Mouse (Mus musculus) embryonic facial prominence, embryonic 14.5 days (tissue): ENCODE measurements around the gene Acbd4. TPM values are rescaled to one million over a fixed set of nuclear protein-coding genes. Genes with fewer than 3 reads are reported as not detected.
A peak's percentile ranks its signal among the peaks of the same experiment; 100 is the strongest.

Source experiments
- ATAC-seq: fragments of 200-750 bp; cut with Nextera tagmentation; 2 replicates; pipeline ENCODE4 v1.8.0; 2017; ENCODE audit warnings: low read depth, moderate number of reproducible peaks, moderate TSS enrichment
- DNase-seq: peaks from one replicate; pipeline ENCODE4 v3.0.0-alpha.2; 2015; ENCODE audit warnings: low spot score
- H3K27ac ChIP-seq: fragments of 300-500 bp; sonication (generic); replicated peaks from 2 replicates; pipeline ENCODE4 v1.5.1; 2014; ENCODE audit warnings: low read depth, mild to moderate bottlenecking, low read length, moderate library complexity
- H3K27me3 ChIP-seq: fragments of 300-500 bp; sonication (generic); replicated peaks from 2 replicates; pipeline ENCODE4 v1.6.1; 2014; ENCODE audit warnings: low read length; ENCODE audit not compliant: control insufficient read depth, insufficient read depth
- H3K36me3 ChIP-seq: fragments of 300-500 bp; sonication (generic); 2 replicates; pipeline ENCODE4 v1.6.1; 2014; ENCODE audit warnings: low read length, mixed read lengths; ENCODE audit not compliant: control insufficient read depth, insufficient read depth
- H3K4me1 ChIP-seq: fragments of 300-500 bp; sonication (generic); 2 replicates; pipeline ENCODE4 v1.6.1; 2014; ENCODE audit warnings: antibody characterized with exemption, low read length; ENCODE audit not compliant: control insufficient read depth, insufficient read depth
- H3K4me2 ChIP-seq: fragments of 300-500 bp; sonication (generic); 2 replicates; pipeline ENCODE4 v1.6.1; 2014; ENCODE audit warnings: low read depth, mild to moderate bottlenecking, low read length, moderate library complexity, mixed read lengths
- H3K4me3 ChIP-seq: fragments of 300-500 bp; sonication (generic); 2 replicates; pipeline ENCODE4 v1.5.1; 2014; ENCODE audit warnings: low read depth, mild to moderate bottlenecking, low read length
- H3K9ac ChIP-seq: fragments of 300-500 bp; sonication (generic); 2 replicates; pipeline ENCODE4 v1.6.1; 2014; ENCODE audit warnings: low read depth, mild to moderate bottlenecking, low read length, moderate library complexity, mixed read lengths
- H3K9me3 ChIP-seq: fragments of 300-500 bp; sonication (generic); 2 replicates; pipeline ENCODE4 v1.6.1; 2016; ENCODE audit warnings: low read length; ENCODE audit not compliant: control insufficient read depth
- WGBS: fragments of 180-500 bp; shearing (Covaris S2); extraction: QIAGEN DNeasy Blood & Tissue Kit; methylation state at CpG from one replicate; pipeline ENCODE4 v1.1.7; 2014; 5-methylcytosine and 5-hydroxymethylcytosine counted together
- polyA plus RNA-seq: library from polyadenylated mRNA; unstranded; fragments of >200 nt; fragmentation: Nextera tagmentation; extraction: Ambion mirVana; gene quantifications from 2 replicates; pipeline ENCODE4 v1.2.1, GENCODE M21; 2014

The Acbd4 gene
- polyA plus RNA-seq, 1 experiment from 2014 or later = 15.0 TPM

DNA sequence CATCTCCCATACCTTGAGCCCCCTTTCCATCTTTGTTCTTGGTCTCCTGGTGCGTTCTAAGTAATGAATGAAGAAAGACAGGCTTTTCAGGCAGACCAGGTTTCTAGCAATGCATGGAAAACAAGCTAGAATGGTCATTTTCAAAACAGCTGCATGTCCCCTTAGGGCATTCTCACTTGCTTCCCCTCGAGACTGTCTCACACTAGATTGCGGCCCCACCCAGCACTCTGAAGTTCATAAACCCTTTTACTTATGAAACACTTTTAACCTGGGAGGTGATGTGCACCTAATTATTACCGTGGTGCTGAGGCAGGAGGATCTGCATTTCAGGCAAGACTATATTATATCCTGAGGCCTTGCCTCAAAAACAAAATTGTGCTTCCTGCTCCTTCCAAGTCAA lies 12.3 kb downstream of the Acbd4 start:
- Histone ChIP-seq H3K4me1 (peaks cover 26% of the 10 kb centered on the region), H3K36me3 (no peaks in the 10 kb centered on the region), H3K9me3 (no peaks in the 10 kb centered on the region), H3K9ac (no peak overlapping the region), H3K4me2 (0 out of 2 replicates have a peak overlapping the region, but pooled peaks have one; percentile 3), H3K27me3 (no peaks in the 10 kb centered on the region), H3K27ac (0 out of 2 replicates have a peak overlapping the region, but pooled peaks have one; percentile 2), H3K4me3 (no peak overlapping the region)
- DNase-seq (no peak), ATAC-seq (no peak)
- WGBS = 65% methylated on average over 4 of the region's 4 CpGs

DNA sequence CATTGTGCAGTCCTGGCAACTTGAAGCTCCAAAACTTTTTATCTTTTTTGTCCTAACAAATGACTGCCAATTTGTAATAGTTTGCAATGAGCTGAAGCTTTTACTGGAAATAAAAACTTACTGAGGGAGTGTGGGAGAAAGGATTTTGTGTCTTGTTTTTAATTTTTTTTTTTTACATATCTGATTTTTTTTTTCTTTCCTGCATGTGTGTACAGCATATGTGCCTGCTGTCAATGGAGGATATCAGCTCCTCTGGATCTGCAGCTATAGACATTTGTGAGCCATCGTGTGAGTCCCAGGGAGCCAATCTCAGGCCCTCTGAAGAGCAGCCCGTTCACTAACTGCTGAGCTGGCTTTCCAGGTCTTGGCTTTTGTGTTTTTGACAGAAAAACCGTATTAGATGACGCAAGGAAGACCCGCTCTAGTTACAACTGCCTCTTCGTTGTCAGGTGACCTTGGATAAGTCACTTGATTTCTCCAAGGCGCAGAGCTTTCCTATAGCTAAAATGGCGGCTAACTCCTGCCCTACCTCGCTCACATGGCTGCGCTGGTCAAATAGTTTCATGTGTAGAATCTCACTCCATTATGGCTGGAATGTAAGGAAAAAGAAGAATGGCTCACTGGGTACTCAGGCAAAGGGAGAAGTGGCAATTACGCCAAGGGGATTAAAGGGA lies 12.9 kb downstream of the Acbd4 start:
- H3K4me2 ChIP-seq = peak overlapping the region; percentile 76
- no peaks in the 10 kb centered on the region for H3K36me3 ChIP-seq
- WGBS = 81% methylated on average over 11 of the region's 11 CpGs
- no peaks in the 10 kb centered on the region for H3K27me3 ChIP-seq
- H3K9me3 ChIP-seq = no peaks in the 10 kb centered on the region
- peak overlapping the region; percentile 73 for H3K4me3 ChIP-seq
- peaks cover 29% of the 10 kb centered on the region for H3K4me1 ChIP-seq
- peak overlapping the region; percentile 97 for H3K27ac ChIP-seq
- ATAC-seq (no peak), DNase-seq (no peak)
- peak overlapping the region; percentile 91 for H3K9ac ChIP-seq

DNA sequence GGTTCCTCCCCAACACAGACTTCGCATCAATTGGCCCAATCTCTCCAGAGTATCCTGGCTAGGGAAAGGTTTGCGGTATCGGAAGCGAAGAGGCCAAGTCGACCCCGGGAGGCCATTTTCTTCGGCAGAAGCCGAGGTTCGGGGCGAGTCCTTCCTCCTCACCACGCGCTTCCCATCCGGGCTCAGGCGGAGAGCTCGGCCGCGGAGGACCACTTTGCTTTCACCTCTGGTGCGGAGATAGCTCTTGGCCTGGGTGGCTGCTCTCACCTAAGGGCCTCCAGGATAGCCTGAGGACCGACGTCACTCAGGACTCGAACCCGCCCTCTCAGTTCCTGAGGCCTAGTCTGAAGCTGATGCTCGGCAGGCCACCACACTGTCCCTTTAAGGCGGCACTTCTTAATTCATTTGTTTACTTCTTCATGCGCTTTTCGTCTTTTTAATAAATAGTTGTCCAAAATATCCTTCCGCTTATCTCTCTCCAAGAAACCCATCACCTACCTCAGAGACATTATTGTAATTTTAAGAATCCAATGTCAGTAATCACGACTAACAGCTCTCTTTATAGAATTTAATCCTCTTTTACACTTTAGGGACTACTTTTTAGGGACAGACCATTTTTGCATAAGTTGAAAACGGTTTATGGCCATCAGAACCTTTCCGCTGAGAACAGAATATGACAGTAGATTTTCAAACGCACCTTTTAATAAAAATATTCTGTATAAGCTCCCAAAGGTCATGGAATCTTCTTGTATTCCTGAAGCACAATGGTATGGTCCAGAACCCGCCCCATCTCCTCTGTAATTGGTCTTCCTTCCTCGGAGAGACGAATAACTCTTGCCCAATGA lies 13.9 kb downstream of the Acbd4 start:
- DNase-seq = peak; percentile 96
- H3K4me3 ChIP-seq = peak overlapping the region; percentile 73
- H3K4me2 ChIP-seq = peak overlapping the region; percentile 76
- peak overlapping the region; percentile 91 for H3K9ac ChIP-seq
- no peaks in the 10 kb centered on the region for H3K36me3 ChIP-seq
- no peaks in the 10 kb centered on the region for H3K9me3 ChIP-seq
- peak overlapping the region; percentile 97 for H3K27ac ChIP-seq
- WGBS = 2% methylated on average over 34 of the region's 34 CpGs
- peak; percentile 64 for ATAC-seq
- no peaks in the 10 kb centered on the region for H3K27me3 ChIP-seq
- H3K4me1 ChIP-seq = peaks cover 29% of the 10 kb centered on the region

DNA sequence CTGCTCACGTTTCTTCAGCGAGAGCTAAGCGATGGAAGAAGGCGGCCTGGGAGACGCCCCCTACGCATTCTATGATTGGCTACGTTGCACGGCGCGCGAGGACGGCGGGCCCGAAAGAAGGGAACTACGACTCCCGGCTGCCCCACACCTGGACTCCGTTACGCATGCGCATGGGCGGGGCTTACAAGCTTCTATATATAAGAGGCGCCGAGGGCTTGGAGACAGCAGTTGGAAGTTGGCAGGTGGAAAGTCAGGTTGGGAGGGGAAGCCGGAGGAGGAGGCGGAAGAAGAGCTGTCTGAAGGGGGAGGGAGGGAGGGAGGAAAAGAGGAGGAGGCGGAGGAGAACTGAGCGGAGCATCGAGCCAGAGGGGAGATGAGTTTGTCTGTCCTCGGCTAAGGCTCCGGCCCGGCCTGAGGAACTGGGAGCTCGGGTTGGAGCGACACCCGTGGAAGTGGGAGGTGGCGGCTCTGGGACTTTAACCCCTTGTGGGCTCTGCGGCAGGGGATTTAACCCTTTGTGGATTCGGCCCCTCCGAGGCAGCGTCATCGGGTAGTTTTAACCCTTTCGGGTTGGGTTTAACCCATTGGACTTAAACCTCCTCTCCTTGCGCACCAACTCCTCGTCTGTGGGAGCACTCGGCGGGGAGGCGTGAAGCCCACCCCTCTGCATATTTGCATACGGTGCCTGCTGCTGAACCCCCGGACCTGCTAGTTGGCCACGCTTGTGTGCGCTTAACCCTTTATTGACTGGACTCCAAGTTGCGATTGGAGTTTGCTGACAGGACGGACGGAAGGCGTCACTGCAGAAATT lies 14.7 kb downstream of the Acbd4 start, which contains the start of gene Hexim1:
Gene Hexim1, plus strand, starts transcription at position 224 of the 811 bp plus-strand sequence.
- peaks cover 28% of the 10 kb centered on the region for H3K4me1 ChIP-seq
- no peaks in the 10 kb centered on the region for H3K36me3 ChIP-seq
- peak within 1 kb of the TSS; percentile 91 for H3K9ac ChIP-seq
- no peaks in the 10 kb centered on the region for H3K27me3 ChIP-seq
- peak within 1 kb of the TSS; percentile 73 for H3K4me3 ChIP-seq
- under 1% methylated on average over 48 of the region's 53 CpGs for WGBS
- peak within 1 kb of the TSS; percentile 84 for H3K4me2 ChIP-seq
- H3K27ac ChIP-seq = peak within 1 kb of the TSS; percentile 97
- no peaks in the 10 kb centered on the region for H3K9me3 ChIP-seq
- DNase-seq = peak; percentile 100
- ATAC-seq = peak; percentile 96

DNA sequence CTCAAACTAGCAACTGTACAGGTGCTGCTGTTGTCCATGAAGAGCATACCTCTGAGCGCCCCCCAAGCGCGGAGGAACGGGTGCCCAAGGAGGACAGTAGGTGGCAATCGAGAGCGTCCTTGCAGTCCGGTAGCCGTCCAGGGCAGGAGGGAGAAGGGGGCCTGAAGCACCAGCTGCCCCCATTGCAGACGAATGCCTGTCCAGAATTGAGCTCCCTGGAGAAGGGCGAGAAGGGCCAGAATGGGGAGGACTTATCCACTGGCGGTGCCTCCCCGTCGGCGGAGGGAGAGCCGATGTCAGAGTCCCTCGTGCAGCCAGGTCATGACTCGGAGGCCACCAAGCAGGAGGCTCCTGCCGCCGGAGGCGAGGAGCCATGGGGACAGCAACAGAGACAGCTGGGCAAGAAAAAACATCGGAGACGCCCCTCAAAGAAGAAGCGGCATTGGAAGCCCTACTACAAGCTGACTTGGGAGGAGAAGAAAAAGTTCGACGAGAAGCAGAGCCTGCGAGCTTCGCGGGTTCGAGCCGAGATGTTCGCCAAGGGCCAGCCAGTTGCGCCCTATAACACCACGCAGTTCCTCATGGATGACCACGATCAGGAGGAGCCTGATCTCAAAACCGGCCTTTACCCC lies 15.6 kb downstream of the Acbd4 start:
- peak; percentile 87 for DNase-seq
- peaks cover 22% of the 10 kb centered on the region for H3K4me1 ChIP-seq
- H3K4me3 ChIP-seq = peak overlapping the region; percentile 73
- no peaks in the 10 kb centered on the region for H3K9me3 ChIP-seq
- peak overlapping the region; percentile 84 for H3K27ac ChIP-seq
- peak overlapping the region; percentile 84 for H3K4me2 ChIP-seq
- no peaks in the 10 kb centered on the region for H3K36me3 ChIP-seq
- 0 out of 2 replicates have a peak, but pooled peaks have one; percentile 10 for ATAC-seq
- WGBS = under 1% methylated on average over 35 of the region's 35 CpGs
- H3K9ac ChIP-seq = peak overlapping the region; percentile 75
- no peaks in the 10 kb centered on the region for H3K27me3 ChIP-seq

DNA sequence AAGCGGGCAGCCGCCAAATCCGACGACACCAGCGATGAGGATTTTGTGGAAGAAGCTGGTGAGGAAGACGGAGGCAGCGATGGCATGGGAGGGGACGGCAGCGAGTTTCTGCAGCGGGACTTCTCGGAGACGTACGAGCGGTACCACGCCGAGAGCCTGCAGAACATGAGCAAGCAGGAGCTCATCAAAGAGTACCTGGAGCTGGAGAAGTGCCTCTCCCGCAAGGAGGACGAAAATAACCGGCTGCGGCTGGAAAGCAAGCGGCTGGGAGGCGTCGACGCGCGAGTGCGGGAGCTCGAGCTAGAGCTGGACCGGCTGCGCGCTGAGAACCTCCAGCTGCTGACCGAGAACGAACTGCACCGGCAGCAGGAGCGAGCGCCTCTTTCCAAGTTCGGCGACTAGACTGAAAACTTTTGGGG lies 16.1 kb downstream of the Acbd4 start:
- Histone ChIP-seq H3K9me3 (no peaks in the 10 kb centered on the region), H3K36me3 (no peaks in the 10 kb centered on the region), H3K9ac (peak overlapping the region; percentile 75), H3K4me1 (peaks cover 18% of the 10 kb centered on the region), H3K4me3 (peak overlapping the region; percentile 73), H3K27ac (peak overlapping the region; percentile 84), H3K27me3 (no peaks in the 10 kb centered on the region), H3K4me2 (peak overlapping the region; percentile 84)
- DNase-seq (peak; percentile 64), ATAC-seq (no peak)
- under 1% methylated on average over 37 of the region's 38 CpGs for WGBS

DNA sequence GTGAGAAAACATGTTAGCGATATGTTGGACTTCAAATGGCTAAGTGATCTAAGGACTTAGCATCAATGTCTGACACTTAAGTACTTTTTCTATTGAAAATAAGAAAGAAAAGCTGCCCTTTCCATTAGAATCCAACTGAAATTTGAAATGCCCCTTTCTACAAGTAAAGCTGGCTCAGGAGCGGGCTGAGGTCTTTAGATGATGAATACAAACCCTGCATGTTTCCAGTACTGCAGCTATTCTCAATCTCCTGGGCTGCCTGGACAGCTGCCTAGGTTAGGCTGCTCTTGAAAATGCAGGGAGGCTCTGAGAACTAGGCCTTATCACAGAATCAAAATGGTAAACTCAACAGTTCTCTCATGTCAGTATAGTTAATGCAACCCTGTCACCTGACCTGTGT lies 17.4 kb downstream of the Acbd4 start:
- Histone ChIP-seq H3K27ac (no peak overlapping the region), H3K27me3 (no peaks in the 10 kb centered on the region), H3K36me3 (no peaks in the 10 kb centered on the region), H3K4me3 (peak overlapping the region; percentile 73), H3K9ac (0 out of 2 replicates have a peak overlapping the region, but pooled peaks have one; percentile 8), H3K9me3 (no peaks in the 10 kb centered on the region), H3K4me1 (peaks cover 18% of the 10 kb centered on the region), H3K4me2 (peak overlapping the region; percentile 84)
- ATAC-seq (no peak), DNase-seq (no peak)
- WGBS = 93% methylated on average over 2 of the region's 2 CpGs

DNA sequence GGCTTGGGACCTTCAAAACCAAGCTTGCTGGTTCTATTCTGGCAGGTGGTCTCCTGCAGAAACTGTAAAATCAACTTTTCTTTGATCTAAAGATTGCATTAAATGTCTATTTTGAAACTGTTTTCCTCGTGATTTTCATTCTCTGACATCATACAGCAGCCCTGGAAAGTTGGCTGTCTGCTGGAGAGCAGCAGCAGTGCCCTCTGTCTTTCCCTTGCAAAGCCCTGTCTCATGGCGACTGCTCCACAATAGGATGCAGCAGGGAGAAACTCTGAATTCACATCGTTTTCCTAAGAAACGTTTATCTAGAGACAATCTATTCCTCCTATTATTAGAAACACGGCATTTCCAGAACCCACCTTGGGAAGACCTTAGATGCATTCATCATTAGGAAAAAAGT lies 18.1 kb downstream of the Acbd4 start:
- Histone ChIP-seq H3K27ac (no peak overlapping the region), H3K36me3 (no peaks in the 10 kb centered on the region), H3K4me3 (no peak overlapping the region), H3K4me1 (peaks cover 14% of the 10 kb centered on the region), H3K27me3 (no peaks in the 10 kb centered on the region), H3K4me2 (no peak overlapping the region), H3K9ac (no peak overlapping the region), H3K9me3 (no peaks in the 10 kb centered on the region)
- WGBS = 49% methylated on average over 5 of the region's 5 CpGs
- DNase-seq (no peak), ATAC-seq (no peak)
